Mouse (Mus musculus): ENCODE measurements at regions not wholly inside any gene's neighbourhood (a gene's known extent, or its start where the extent isn't known, plus 50 kb on each side); places are given as distances from the start of the nearest gene placed in this dataset.

- TF ChIP-seq USF1 (IDR thresholded peaks at IDR 0.05; ENCODE audit: low read depth): no peak
- TF ChIP-seq CTCF (IDR thresholded peaks at IDR 0.05; ENCODE audit: control insufficient read depth, insufficient read depth, insufficient read length): no peak
- TF ChIP-seq MYOD1 (IDR thresholded peaks at IDR 0.05; ENCODE audit: control insufficient read depth, insufficient read length, low read depth): no peak
- no peak for TF ChIP-seq MAX (IDR thresholded peaks at IDR 0.05)
These were observed 76.9 kb upstream of the Ak4 start for GRCm38 (mm10) chr4:101342071-101342762.

Measured in C2C12 (cell line).